ENCODE assay signal across 29 mouse cellular contexts in the genomic region with DNA sequence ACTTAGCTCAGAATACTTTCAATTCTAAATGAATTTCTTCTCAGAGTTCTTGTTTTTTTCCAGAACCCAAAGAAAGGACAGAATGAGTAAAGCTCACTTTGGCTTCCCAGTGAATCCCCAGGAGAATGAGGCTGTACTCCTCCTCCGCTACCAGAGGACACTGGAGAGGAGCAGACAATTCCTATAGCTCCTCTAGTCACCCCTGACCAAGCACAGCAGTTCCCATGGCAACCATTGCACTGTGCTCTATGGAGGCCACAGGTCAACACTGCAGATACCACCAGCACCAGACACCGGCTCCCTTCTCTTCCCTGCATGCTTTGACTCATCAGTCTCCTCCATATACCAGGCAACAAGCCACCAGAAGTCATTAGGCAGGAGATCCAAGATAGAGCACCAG.
A peak's percentile ranks its signal among the peaks of the same experiment; 100 is the strongest.
DNase-seq lines count a peak whose midpoint lies in the region; ATAC-seq lines count a peak whose summit lies in the region.
"Had no signal": no experiment of that assay in that cellular context is flagged by ENCODE, and none has a peak within 500 bp of the region (broad histone marks: within the 10 kb centered on the region; RNA-seq: fewer than 3 reads in every experiment).

No protein-coding gene starts in this region.

- 25% methylated on average over 2 of the region's 2 CpGs for WGBS in hindbrain, embryonic 11.5 days
- WGBS in hindbrain, embryonic 14.5 days: 32% methylated on average over 2 of the region's 2 CpGs
- WGBS in midbrain, embryonic 10.5 days: 55% methylated on average over 2 of the region's 2 CpGs
- WGBS in midbrain, embryonic 13.5 days: 39% methylated on average over 2 of the region's 2 CpGs

- no peak overlapping the region for H3K4me2 ChIP-seq in hindbrain, embryonic 11.5 days (replicated peaks; ENCODE audit: low read depth, low read length)
- H3K4me2 ChIP-seq in hindbrain, embryonic 14.5 days (replicated peaks): no peak overlapping the region
- no peak overlapping the region for H3K4me2 ChIP-seq in midbrain, embryonic 13.5 days (replicated peaks)
- H3K4me2 ChIP-seq: intestine, embryonic 15.5 days; liver, embryonic 15.5 days; lung, embryonic 15.5 days had no signal

- H3K36me3 ChIP-seq in hindbrain, embryonic 11.5 days (ENCODE audit: control insufficient read depth, insufficient read depth, low read length): no peaks in the 10 kb centered on the region
- no peaks in the 10 kb centered on the region for H3K36me3 ChIP-seq in hindbrain, embryonic 14.5 days (replicated peaks; ENCODE audit: control insufficient read depth, insufficient read depth)
- no peaks in the 10 kb centered on the region for H3K36me3 ChIP-seq in midbrain, embryonic 10.5 days
- no peaks in the 10 kb centered on the region for H3K36me3 ChIP-seq in midbrain, embryonic 13.5 days
- H3K36me3 ChIP-seq: intestine, embryonic 15.5 days; liver, embryonic 15.5 days; lung, embryonic 15.5 days had no signal

- no peaks in the 10 kb centered on the region for H3K4me1 ChIP-seq in hindbrain, embryonic 11.5 days (replicated peaks; ENCODE audit: control insufficient read depth, insufficient read depth, low read length)
- H3K4me1 ChIP-seq in hindbrain, embryonic 14.5 days (replicated peaks; ENCODE audit: control insufficient read depth, insufficient read depth, low read length): peaks cover under 1% of the 10 kb centered on the region; the same call in 1 of the 2 replicates
- peaks cover 9% of the 10 kb centered on the region for H3K4me1 ChIP-seq in midbrain, embryonic 10.5 days
- peaks cover under 1% of the 10 kb centered on the region; the same call in 1 of the 2 replicates for H3K4me1 ChIP-seq in midbrain, embryonic 13.5 days (replicated peaks)
- H3K4me1 ChIP-seq: intestine, embryonic 15.5 days; liver, embryonic 15.5 days; lung, embryonic 15.5 days had no signal

- H3K4me3 ChIP-seq in hindbrain, embryonic 11.5 days (ENCODE audit: low read depth, low read length): no peak overlapping the region
- no peak overlapping the region for H3K4me3 ChIP-seq in hindbrain, embryonic 14.5 days (replicated peaks; ENCODE audit: low read length)
- H3K4me3 ChIP-seq in midbrain, embryonic 10.5 days: no peak overlapping the region
- H3K4me3 ChIP-seq in midbrain, embryonic 13.5 days (replicated peaks): no peak overlapping the region
- H3K4me3 ChIP-seq: erythroblast, embryonic 14.5 days; gastrocnemius, adult 2 months; heart, adult 2 months; intestine, embryonic 15.5 days; liver, embryonic 15.5 days; lung, embryonic 15.5 days had no signal

- no peak for ATAC-seq in hindbrain, embryonic 11.5 days (ENCODE audit: low FRiP score)
- no peak for ATAC-seq in hindbrain, embryonic 14.5 days (ENCODE audit: low FRiP score)
- no peak for ATAC-seq in midbrain, embryonic 13.5 days
- ATAC-seq: activated CD4-positive, CD25-positive, alpha-beta regulatory T cell, adult 4 months; CD4-positive, CD25-positive, alpha-beta regulatory T cell, adult 4 months; forebrain, embryonic 16.5 days; hindbrain, embryonic 16.5 days; intestine, embryonic 15.5 days; midbrain, embryonic 16.5 days had no signal

- DNase-seq in hindbrain, embryonic 11.5 days (ENCODE audit: low spot score): peak; percentile 11
- no peak for DNase-seq in hindbrain, embryonic 14.5 days (ENCODE audit: low spot score)
- no peak for DNase-seq in midbrain, embryonic 10.5 days (ENCODE audit: low spot score)
- peak; percentile 41 for DNase-seq in embryo, embryonic 10.5 days (ENCODE audit: low spot score)
- DNase-seq in layer of hippocampus, adult 18-20 months (ENCODE audit: low spot score in 2 of 2): no peak
- no peak for DNase-seq in lung, postnatal 10 days
- DNase-seq: adrenal gland, adult 8-10 months; cerebellum, adult 8-10 months; cerebellum, postnatal 25 days; gastrocnemius, adult 2 months; gastrocnemius, postnatal 36 days; heart, adult 2 months; heart, postnatal 14 days; kidney, adult 2 months; kidney, postnatal 10 days; liver; lung, postnatal 36 days; thymus, adult 2 months; thymus, postnatal 36 days had no signal

- no peaks in the 10 kb centered on the region for H3K9me3 ChIP-seq in hindbrain, embryonic 11.5 days (ENCODE audit: control insufficient read depth, low read length)
- no peaks in the 10 kb centered on the region for H3K9me3 ChIP-seq in hindbrain, embryonic 14.5 days (ENCODE audit: control insufficient read depth, low read length)
- H3K9me3 ChIP-seq in midbrain, embryonic 10.5 days (replicated peaks): no peaks in the 10 kb centered on the region
- no peaks in the 10 kb centered on the region for H3K9me3 ChIP-seq in midbrain, embryonic 13.5 days
- H3K9me3 ChIP-seq: intestine, embryonic 15.5 days; liver, embryonic 15.5 days; lung, embryonic 15.5 days had no signal

- H3K27me3 ChIP-seq in hindbrain, embryonic 11.5 days (ENCODE audit: control insufficient read depth, insufficient read depth, low read length): no peaks in the 10 kb centered on the region
- no peaks in the 10 kb centered on the region for H3K27me3 ChIP-seq in hindbrain, embryonic 14.5 days (ENCODE audit: control insufficient read depth, insufficient read depth, low read length)
- H3K27me3 ChIP-seq in midbrain, embryonic 10.5 days (ENCODE audit: low read depth, poor library complexity, severe bottlenecking): no peaks in the 10 kb centered on the region
- H3K27me3 ChIP-seq in midbrain, embryonic 13.5 days: no peaks in the 10 kb centered on the region
- H3K27me3 ChIP-seq: intestine, embryonic 15.5 days; liver, embryonic 15.5 days; lung, embryonic 15.5 days had no signal

- H3K27ac ChIP-seq in hindbrain, embryonic 11.5 days (ENCODE audit: low read depth, low read length): no peak overlapping the region
- H3K27ac ChIP-seq in hindbrain, embryonic 14.5 days: no peak overlapping the region
- 0 out of 2 replicates have a peak overlapping the region, but pooled peaks have one; percentile 1 for H3K27ac ChIP-seq in midbrain, embryonic 10.5 days (replicated peaks)
- no peak overlapping the region for H3K27ac ChIP-seq in midbrain, embryonic 13.5 days
- H3K27ac ChIP-seq: gastrocnemius, adult 2 months; heart, adult 2 months; intestine, embryonic 15.5 days; liver, embryonic 15.5 days; lung, embryonic 15.5 days had no signal

- no peak overlapping the region for H3K9ac ChIP-seq in hindbrain, embryonic 11.5 days (ENCODE audit: low read depth, low read length)
- no peak overlapping the region for H3K9ac ChIP-seq in hindbrain, embryonic 14.5 days
- H3K9ac ChIP-seq in midbrain, embryonic 13.5 days (replicated peaks): no peak overlapping the region
- H3K9ac ChIP-seq: intestine, embryonic 15.5 days; liver, embryonic 15.5 days; lung, embryonic 15.5 days had no signal

Comparison
In these comparisons a context has a peak if more than half of its experiments do, and no peak if none do; other contexts are left out.
1. DNase-seq: peak in hindbrain, embryonic 11.5 days (single experiment) and embryo, embryonic 10.5 days (single experiment); none in hindbrain, embryonic 14.5 days (single experiment), midbrain, embryonic 10.5 days (single experiment), layer of hippocampus, adult 18-20 months (0 of 2) and lung, postnatal 10 days (single experiment).